Mouse (Mus musculus) megakaryocyte-erythroid progenitor cell, adult 5 weeks (primary cell): ENCODE measurements around the gene Vmn1r100. TPM values are rescaled to one million over a fixed set of nuclear protein-coding genes. Genes with fewer than 3 reads are reported as not detected.

Experiments used
- polyA plus RNA-seq: library from polyadenylated mRNA; stranded (reverse); fragments of >175 nt; gene quantifications from 2 replicates; pipeline ENCODE4 v1.2.3, GENCODE M21; 2012

The Vmn1r100 gene
- not detected in 2 replicates for polyA plus RNA-seq

GRCm38 (mm10) chr7:20417642-20418041, at the start of gene Vmn1r100:
Gene Vmn1r100 (plus strand): TSS chr7:20417942.

GRCm38 (mm10) chr7:20375310-20375709, 42.4 kb upstream of the Vmn1r100 start, which contains the start of gene Gm5728:
Gene Gm5728 (minus strand): TSS chr7:20375410.

GRCm38 (mm10) chr7:20442493-20442892, 24.8 kb downstream of the Vmn1r100 start, which contains the start of gene Vmn1r101:
Gene Vmn1r101 (minus strand): TSS chr7:20442593.

Other genes with a start within 250 kb of the Vmn1r100 start
- not detected in 2 replicates for gene Vmn1r94, start 249.6 kb upstream of the Vmn1r100 start, polyA plus RNA-seq
- not detected in 2 replicates for gene Vmn1r95, start 224.2 kb upstream of the Vmn1r100 start, polyA plus RNA-seq
- not detected in 2 replicates for gene Gm6164, start 212.3 kb upstream of the Vmn1r100 start, polyA plus RNA-seq
- gene Gm4498, start 184.1 kb upstream of the Vmn1r100 start, polyA plus RNA-seq = not detected in 2 replicates
- gene Gm5890, start 155.1 kb upstream of the Vmn1r100 start, polyA plus RNA-seq = not detected in 2 replicates
- not detected in 2 replicates for gene Gm4133, start 83.9 kb upstream of the Vmn1r100 start, polyA plus RNA-seq
- not detected in 2 replicates for gene Gm5728, start 42.5 kb upstream of the Vmn1r100 start, polyA plus RNA-seq
- gene Vmn1r101, start 24.7 kb downstream of the Vmn1r100 start, polyA plus RNA-seq = not detected in 2 replicates
- not detected in 2 replicates for gene Gm10670, start 57.0 kb downstream of the Vmn1r100 start, polyA plus RNA-seq
- not detected in 2 replicates for gene Vmn1r103, start 92.6 kb downstream of the Vmn1r100 start, polyA plus RNA-seq
- gene Vmn1r104, start 115.9 kb downstream of the Vmn1r100 start, polyA plus RNA-seq = not detected in 2 replicates
- not detected in 2 replicates for gene Gm5726, start 127.8 kb downstream of the Vmn1r100 start, polyA plus RNA-seq
- gene Gm4141, start 158.3 kb downstream of the Vmn1r100 start, polyA plus RNA-seq = not detected in 2 replicates
- gene Gm4513, start 181.1 kb downstream of the Vmn1r100 start, polyA plus RNA-seq = not detected in 2 replicates